Mouse (Mus musculus): ENCODE results near the gene Pcsk5. TPM values are rescaled to one million over a fixed set of nuclear protein-coding genes. Genes with fewer than 3 reads are reported as not detected.

Pcsk5 gene
- total RNA-seq, 2 experiments from 2014 or later, result 12.7 to 15.5 TPM

- no peak for DNase-seq (ENCODE audit: extremely low spot score in 1 of 2, low spot score in 1 of 2)
Observed at GRCm38 (mm10) chr19:17748331-17748730, 89.1 kb downstream of the Pcsk5 start.

- no peak for DNase-seq (ENCODE audit: extremely low spot score in 1 of 2, low spot score in 1 of 2)
Observed at GRCm38 (mm10) chr19:17745380-17745779, 92.1 kb downstream of the Pcsk5 start.

GRCm38 (mm10) chr19:17744474-17745069 is 92.9 kb downstream of the Pcsk5 start:
- no peak for DNase-seq (ENCODE audit: extremely low spot score in 1 of 2, low spot score in 1 of 2)

- DNase-seq (ENCODE audit: extremely low spot score in 1 of 2, low spot score in 1 of 2), result no peak
Observed at GRCm38 (mm10) chr19:17741465-17741864, 96.0 kb downstream of the Pcsk5 start.

GRCm38 (mm10) chr19:17732676-17733277 is 104.7 kb downstream of the Pcsk5 start:
- no peak for DNase-seq (ENCODE audit: extremely low spot score in 1 of 2, low spot score in 1 of 2)

- no peak for DNase-seq (ENCODE audit: extremely low spot score in 1 of 2, low spot score in 1 of 2)
Observed at GRCm38 (mm10) chr19:17717066-17717465, 120.4 kb downstream of the Pcsk5 start.

- no peak for DNase-seq (ENCODE audit: extremely low spot score in 1 of 2, low spot score in 1 of 2)
Observed at GRCm38 (mm10) chr19:17715281-17715955, 122.0 kb downstream of the Pcsk5 start.

- no peak for DNase-seq (ENCODE audit: extremely low spot score in 1 of 2, low spot score in 1 of 2)
Observed at GRCm38 (mm10) chr19:17691626-17692025, 145.8 kb downstream of the Pcsk5 start.

GRCm38 (mm10) chr19:17678371-17678770 is 159.1 kb downstream of the Pcsk5 start:
- DNase-seq (ENCODE audit: extremely low spot score in 1 of 2, low spot score in 1 of 2), result no peak

GRCm38 (mm10) chr19:17662676-17663075 is 174.8 kb downstream of the Pcsk5 start:
- no peak for DNase-seq (ENCODE audit: extremely low spot score in 1 of 2, low spot score in 1 of 2)

GRCm38 (mm10) chr19:17662271-17662670 is 175.2 kb downstream of the Pcsk5 start:
- DNase-seq (ENCODE audit: extremely low spot score in 1 of 2, low spot score in 1 of 2), result no peak

GRCm38 (mm10) chr19:17659321-17659720 is 178.1 kb downstream of the Pcsk5 start:
- DNase-seq (ENCODE audit: extremely low spot score in 1 of 2, low spot score in 1 of 2), result no peak

- DNase-seq (ENCODE audit: extremely low spot score in 1 of 2, low spot score in 1 of 2), result no peak
Observed at GRCm38 (mm10) chr19:17650831-17651502, 186.5 kb downstream of the Pcsk5 start.

- DNase-seq (ENCODE audit: extremely low spot score in 1 of 2, low spot score in 1 of 2), result no peak
Observed at GRCm38 (mm10) chr19:17649967-17650366, 187.5 kb downstream of the Pcsk5 start.

GRCm38 (mm10) chr19:17643128-17643797 is 194.2 kb downstream of the Pcsk5 start:
- DNase-seq (ENCODE audit: extremely low spot score in 1 of 2, low spot score in 1 of 2), result no peak

GRCm38 (mm10) chr19:17635984-17636383 is 201.4 kb downstream of the Pcsk5 start:
- no peak for DNase-seq (ENCODE audit: extremely low spot score in 1 of 2, low spot score in 1 of 2)

- DNase-seq (ENCODE audit: extremely low spot score in 1 of 2, low spot score in 1 of 2), result no peak
Observed at GRCm38 (mm10) chr19:17615646-17616045, 221.8 kb downstream of the Pcsk5 start.

- no peak for DNase-seq (ENCODE audit: extremely low spot score in 1 of 2, low spot score in 1 of 2)
Observed at GRCm38 (mm10) chr19:17606510-17606909, 230.9 kb downstream of the Pcsk5 start.

- DNase-seq (ENCODE audit: extremely low spot score in 1 of 2, low spot score in 1 of 2), result no peak
Observed at GRCm38 (mm10) chr19:17606093-17606492, 231.3 kb downstream of the Pcsk5 start.

GRCm38 (mm10) chr19:17603322-17603721 is 234.1 kb downstream of the Pcsk5 start:
- DNase-seq (ENCODE audit: extremely low spot score in 1 of 2, low spot score in 1 of 2), result peak; percentile 18 to 26

- DNase-seq (ENCODE audit: extremely low spot score in 1 of 2, low spot score in 1 of 2), result no peak
Observed at GRCm38 (mm10) chr19:17600347-17600746, 237.1 kb downstream of the Pcsk5 start.
